Mouse (Mus musculus) duodenum, adult 2 months (tissue): ENCODE data around the gene Cpt2. TPM values are rescaled to one million over a fixed set of nuclear protein-coding genes. Genes with fewer than 3 reads are reported as not detected.

ENCODE experiments used
- polyA plus RNA-seq: library from polyadenylated mRNA; depleted of rRNA; stranded (reverse); fragments of >200 nt; gene quantifications from 2 replicates; pipeline ENCODE4 v1.2.3, GENCODE M21; 2012; ENCODE audit warnings: low replicate concordance; rRNA removed

The Cpt2 gene
- polyA plus RNA-seq, result 257 and 394 TPM in 2 replicates

DNA sequence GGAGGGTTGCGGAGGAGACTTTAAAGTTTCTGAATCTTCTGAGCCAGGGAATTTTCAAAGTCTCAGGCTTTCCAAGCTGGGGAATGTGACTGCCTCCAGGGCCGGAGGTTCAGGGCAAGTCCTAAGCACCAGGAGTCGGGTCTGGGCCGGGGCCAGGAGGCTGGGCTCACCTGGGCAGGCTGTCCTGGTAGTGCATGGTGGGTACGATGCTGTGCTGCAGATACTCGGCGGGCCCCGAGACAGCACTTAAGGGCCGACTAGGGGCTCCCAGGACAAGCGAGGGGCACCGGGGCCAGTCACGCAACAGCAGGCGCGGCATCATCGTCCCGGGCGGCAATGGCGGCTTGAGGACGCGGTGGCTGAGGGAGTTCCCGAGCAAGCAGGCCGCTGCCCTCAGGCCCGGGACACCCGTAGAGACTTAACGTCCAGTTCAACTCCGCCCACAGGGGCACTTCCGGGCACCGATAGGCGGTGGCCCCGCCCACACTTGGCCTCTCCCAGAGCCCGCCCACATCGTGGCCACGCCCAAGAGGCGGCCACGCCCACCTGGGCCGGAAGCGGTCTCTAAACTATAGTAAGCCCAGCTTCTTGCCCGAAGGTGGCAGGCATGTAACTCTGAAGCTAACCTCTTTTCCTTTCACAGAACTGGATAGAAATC, at the start of gene Cpt2:
TSS of gene Cpt2 (minus strand) at position 466 of the 658 bp plus-strand sequence.

DNA sequence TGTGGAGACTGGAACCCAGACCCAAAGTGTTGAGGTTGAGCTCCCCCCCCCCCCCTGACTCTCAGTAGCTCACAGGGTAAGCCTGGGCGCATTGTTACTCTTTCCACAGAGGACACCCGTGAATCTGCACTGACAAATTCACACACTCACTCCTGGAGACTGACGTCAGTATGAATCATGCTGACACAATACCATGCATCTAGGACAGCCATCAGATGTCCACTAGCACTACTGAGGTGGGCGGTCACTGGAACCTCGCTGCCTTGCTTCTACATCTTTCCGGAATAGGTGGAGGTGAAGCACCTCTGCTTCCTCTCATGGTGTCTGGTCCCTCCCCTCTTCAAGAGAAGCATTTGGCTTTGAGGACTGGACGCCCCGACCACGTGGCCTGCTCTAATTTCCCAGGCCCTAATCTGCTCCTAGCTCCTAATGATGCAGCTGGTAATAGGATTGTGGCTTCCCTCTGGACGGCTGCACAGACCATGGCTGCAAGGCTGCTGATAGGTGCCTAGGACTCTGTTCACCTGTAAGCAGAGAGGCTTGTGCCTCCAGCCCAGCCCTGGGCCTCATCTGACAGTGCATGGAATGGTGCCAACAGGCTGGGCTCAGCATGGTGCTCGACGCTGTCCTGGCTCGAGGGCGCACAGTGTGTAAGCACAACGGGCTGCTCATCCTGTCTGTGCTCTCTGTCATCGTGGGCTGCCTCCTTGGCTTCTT, 44.7 kb upstream of the Cpt2 start, which contains the start of gene Slc1a7:
TSS of gene Slc1a7 (plus strand) at position 367 of the 717 bp plus-strand sequence.

DNA sequence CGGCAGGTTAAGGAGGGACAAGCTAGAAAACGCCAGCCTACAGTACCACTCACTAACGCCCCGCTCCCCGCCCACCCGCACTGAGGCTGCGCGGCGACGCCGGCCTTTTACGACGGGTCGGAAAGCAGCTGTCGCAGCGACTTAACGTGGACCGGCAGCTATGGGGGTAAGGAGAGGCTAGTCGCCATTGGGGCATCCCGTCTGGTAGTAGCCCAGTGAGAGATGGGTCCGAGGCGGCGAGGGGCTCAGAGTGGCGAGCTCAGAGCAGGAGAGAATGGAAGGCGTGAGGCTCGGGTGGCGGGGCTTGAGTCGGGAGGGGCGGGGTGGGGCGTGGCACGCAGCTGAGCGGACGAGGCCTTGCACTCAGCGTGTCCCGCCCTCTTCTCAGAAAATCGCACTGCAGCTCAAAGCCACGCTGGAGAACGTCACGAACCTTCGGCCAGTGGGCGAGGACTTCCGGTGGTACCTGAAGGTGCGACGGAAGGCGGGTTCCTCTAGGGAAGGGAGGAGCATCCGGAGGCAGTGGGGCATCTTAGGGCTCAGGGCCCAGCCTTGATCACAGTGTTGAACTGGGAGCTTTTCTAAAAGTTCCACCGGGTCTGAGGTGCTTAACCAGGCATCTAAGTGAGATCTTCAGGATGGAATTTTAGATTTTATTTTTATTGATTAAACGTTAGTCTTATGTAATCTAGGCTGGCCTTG, 33.5 kb downstream of the Cpt2 start, which contains the start of gene 0610037L13Rik:
TSS of gene 0610037L13Rik (plus strand) at position 83 of the 702 bp plus-strand sequence.

GRCm38 (mm10) chr4:107879254-107880050, 44.0 kb downstream of the Cpt2 start, which contains the start of gene Magoh:
Gene Magoh, plus strand, starts transcription at chr4:107879755.

Other genes starting within 250 kb of the Cpt2 start
- not detected in 2 replicates for gene Dmrtb1, start 239.4 kb downstream of the Cpt2 start, polyA plus RNA-seq
- 1.4 and 3.5 TPM in 2 replicates for gene Lrp8, start 121.3 kb downstream of the Cpt2 start, polyA plus RNA-seq
- 6.2 and 17.4 TPM in 2 replicates for gene Magoh, start 43.9 kb downstream of the Cpt2 start, polyA plus RNA-seq
- gene 0610037L13Rik, start 33.8 kb downstream of the Cpt2 start, polyA plus RNA-seq, result 8.7 and 9.5 TPM in 2 replicates
- 0.43 and 0.46 TPM in 2 replicates for gene Slc1a7, start 44.7 kb upstream of the Cpt2 start, polyA plus RNA-seq
- 29.9 and 140 TPM in 2 replicates for gene Podn, start 172.8 kb upstream of the Cpt2 start, polyA plus RNA-seq
- 87.3 and 143 TPM in 2 replicates for gene Scp2, start 221.4 kb upstream of the Cpt2 start, polyA plus RNA-seq
- 34.1 and 51.8 TPM in 2 replicates for gene Echdc2, start 241.8 kb upstream of the Cpt2 start, polyA plus RNA-seq